Mouse (Mus musculus): ENCODE measurements around the gene Hip1r.
"Not testable (repeated sequence)": the region's sequence is repeated elsewhere in the genome, so short reads cannot be mapped to it uniquely, and the experiment has no call there.

Gene Hip1r

GRCm38 (mm10) chr5:124032001-124032508 is 58.6 kb downstream of the Hip1r start, which contains the start of gene Vps37b:
TSS of gene Vps37b (minus strand) at chr5:124032270.
- in situ Hi-C loops (cut with MboI; ENCODE audit: low sequenced_read_pairs), result no loop called here

- in situ Hi-C loops (cut with MboI; ENCODE audit: low sequenced_read_pairs), result no loop called here
Measured at GRCm38 (mm10) chr5:124034471-124034870, 61.0 kb downstream of the Hip1r start.

GRCm38 (mm10) chr5:124035406-124035805 is 62.0 kb downstream of the Hip1r start:
- in situ Hi-C loops (cut with MboI; ENCODE audit: low sequenced_read_pairs), result no loop called here

- in situ Hi-C loops (cut with MboI; ENCODE audit: low sequenced_read_pairs), result no loop called here
Measured at GRCm38 (mm10) chr5:124035806-124036205, 62.4 kb downstream of the Hip1r start.

- in situ Hi-C loops (cut with MboI; ENCODE audit: low sequenced_read_pairs), result no loop called here
Measured at GRCm38 (mm10) chr5:124036341-124036740, 62.9 kb downstream of the Hip1r start.

GRCm38 (mm10) chr5:124036836-124037235 is 63.4 kb downstream of the Hip1r start:
- in situ Hi-C loops (cut with MboI; ENCODE audit: low sequenced_read_pairs), result no loop called here

GRCm38 (mm10) chr5:124039602-124040001 is 66.2 kb downstream of the Hip1r start:
- in situ Hi-C loops (cut with MboI; ENCODE audit: low sequenced_read_pairs), result no loop called here

- in situ Hi-C loops (cut with MboI; ENCODE audit: low sequenced_read_pairs), result no loop called here
Measured at GRCm38 (mm10) chr5:124041097-124041496, 67.7 kb downstream of the Hip1r start.

- in situ Hi-C loops (cut with MboI; ENCODE audit: low sequenced_read_pairs), result no loop called here
Measured at GRCm38 (mm10) chr5:124043212-124043978, 70.0 kb downstream of the Hip1r start.

- in situ Hi-C loops (cut with MboI; ENCODE audit: low sequenced_read_pairs), result no loop called here
Measured at GRCm38 (mm10) chr5:124043999-124044398, 70.6 kb downstream of the Hip1r start.

GRCm38 (mm10) chr5:124045453-124046010 is 72.1 kb downstream of the Hip1r start:
- in situ Hi-C loops (cut with MboI; ENCODE audit: low sequenced_read_pairs), result no loop called here

- in situ Hi-C loops (cut with MboI; ENCODE audit: low sequenced_read_pairs), result no loop called here
Measured at GRCm38 (mm10) chr5:124046741-124047401, 73.4 kb downstream of the Hip1r start.

GRCm38 (mm10) chr5:124049249-124050045 is 76.0 kb downstream of the Hip1r start:
- in situ Hi-C loops (cut with MboI; ENCODE audit: low sequenced_read_pairs), result no loop called here

GRCm38 (mm10) chr5:124050095-124051050 is 76.9 kb downstream of the Hip1r start:
- in situ Hi-C loops (cut with MboI; ENCODE audit: low sequenced_read_pairs), result no loop called here

GRCm38 (mm10) chr5:124051899-124052491 is 78.6 kb downstream of the Hip1r start:
- in situ Hi-C loops (cut with MboI; ENCODE audit: low sequenced_read_pairs), result no loop called here

GRCm38 (mm10) chr5:124052641-124053040 is 79.2 kb downstream of the Hip1r start:
- in situ Hi-C loops (cut with MboI; ENCODE audit: low sequenced_read_pairs), result not testable (repeated sequence)

Data from CH12F3 (cell line).